Mouse (Mus musculus) kidney, adult 11 months (tissue): ENCODE data around the gene Sap30.
"Not testable (repeated sequence)": the region's sequence is repeated elsewhere in the genome, so short reads cannot be mapped to it uniquely, and the experiment has no call there.

Experiments
- DNase-seq: peaks from one replicate; pipeline ENCODE4 v3.0.0; 2022

Gene Sap30

GRCm38 (mm10) chr8:57487441-57488155, at the start of gene Sap30:
Gene Sap30 (minus strand): TSS chr8:57487860.
- peak; percentile 98 for DNase-seq

GRCm38 (mm10) chr8:57536167-57536566, 48.5 kb upstream of the Sap30 start:
- no peak for DNase-seq

GRCm38 (mm10) chr8:57534495-57534894, 46.8 kb upstream of the Sap30 start:
- DNase-seq: no peak

- DNase-seq: no peak
These were observed 45.4 kb upstream of the Sap30 start for GRCm38 (mm10) chr8:57533106-57533505.

- DNase-seq: no peak
These were observed 44.6 kb upstream of the Sap30 start for GRCm38 (mm10) chr8:57532223-57532622.

- DNase-seq: peak; percentile 67
These were observed 43.1 kb upstream of the Sap30 start for GRCm38 (mm10) chr8:57530666-57531349.

- DNase-seq: no peak
These were observed 42.6 kb upstream of the Sap30 start for GRCm38 (mm10) chr8:57530238-57530637.

GRCm38 (mm10) chr8:57528036-57528435, 40.4 kb upstream of the Sap30 start:
- no peak for DNase-seq

- DNase-seq: no peak
These were observed 32.6 kb upstream of the Sap30 start for GRCm38 (mm10) chr8:57520186-57520786.

GRCm38 (mm10) chr8:57517723-57518122, 30.1 kb upstream of the Sap30 start:
- no peak for DNase-seq

GRCm38 (mm10) chr8:57516685-57517084, 29.0 kb upstream of the Sap30 start:
- not testable (repeated sequence) for DNase-seq

- DNase-seq: not testable (repeated sequence)
These were observed 25.6 kb upstream of the Sap30 start for GRCm38 (mm10) chr8:57513178-57513661.

- peak; percentile 17 for DNase-seq
These were observed 24.7 kb upstream of the Sap30 start for GRCm38 (mm10) chr8:57512141-57513056.

- DNase-seq: peak; percentile 100
These were observed 23.9 kb upstream of the Sap30 start, which contains the start of gene Hmgb2 for GRCm38 (mm10) chr8:57511316-57512118. Gene Hmgb2 (plus strand): TSS chr8:57511907.

GRCm38 (mm10) chr8:57510791-57511315, 23.2 kb upstream of the Sap30 start:
- no peak for DNase-seq

GRCm38 (mm10) chr8:57508657-57509056, 21.0 kb upstream of the Sap30 start:
- no peak for DNase-seq

- DNase-seq: peak; percentile 0
These were observed 19.9 kb upstream of the Sap30 start for GRCm38 (mm10) chr8:57507556-57508063.

- DNase-seq: not testable (repeated sequence)
These were observed 17.8 kb upstream of the Sap30 start for GRCm38 (mm10) chr8:57505500-57505899.

- DNase-seq: peak; percentile 40
These were observed 16.0 kb upstream of the Sap30 start for GRCm38 (mm10) chr8:57503641-57504040.

- peak; percentile 47 for DNase-seq
These were observed 11.3 kb upstream of the Sap30 start for GRCm38 (mm10) chr8:57498847-57499511.

GRCm38 (mm10) chr8:57498494-57498846, 10.8 kb upstream of the Sap30 start:
- DNase-seq: no peak
